Mouse (Mus musculus) neural tube, embryonic 15.5 days (tissue): ENCODE measurements at regions not wholly inside any gene's neighbourhood (a gene's known extent, or its start where the extent isn't known, plus 50 kb on each side); places are given as distances from the start of the nearest gene placed in this dataset.

ENCODE experiments used
- ATAC-seq: fragments of 200-750 bp; cut with Nextera tagmentation; 2 replicates; pipeline ENCODE4 v1.8.0; 2017; ENCODE audit warnings: mild to moderate bottlenecking, moderate TSS enrichment, moderate library complexity; ENCODE audit not compliant: low FRiP score
- H3K27ac ChIP-seq: fragments of 300-500 bp; sonication (generic); replicated peaks from 2 replicates; pipeline ENCODE4 v1.5.1; 2015; ENCODE audit warnings: mild to moderate bottlenecking, inconsistent platforms
- H3K27me3 ChIP-seq: fragments of 300-500 bp; sonication (generic); replicated peaks from 2 replicates; pipeline ENCODE4 v1.6.1; 2015; ENCODE audit warnings: inconsistent platforms
- H3K36me3 ChIP-seq: fragments of 300-500 bp; sonication (generic); 2 replicates; pipeline ENCODE4 v1.6.1; 2015; ENCODE audit warnings: inconsistent platforms
- H3K4me1 ChIP-seq: fragments of 300-500 bp; sonication (generic); 2 replicates; pipeline ENCODE4 v1.6.1; 2015; ENCODE audit warnings: inconsistent platforms
- H3K4me2 ChIP-seq: fragments of 300-500 bp; sonication (generic); 2 replicates; pipeline ENCODE4 v1.6.1; 2015; ENCODE audit warnings: inconsistent platforms, mild to moderate bottlenecking, moderate library complexity
- H3K4me3 ChIP-seq: fragments of 300-500 bp; sonication (generic); replicated peaks from 2 replicates; pipeline ENCODE4 v1.5.1; 2015; ENCODE audit warnings: mild to moderate bottlenecking, inconsistent platforms
- H3K9ac ChIP-seq: fragments of 300-500 bp; sonication (generic); replicated peaks from 2 replicates; pipeline ENCODE4 v1.6.1; 2015; ENCODE audit warnings: mild to moderate bottlenecking, inconsistent platforms
- H3K9me3 ChIP-seq: fragments of 300-500 bp; sonication (generic); replicated peaks from 2 replicates; pipeline ENCODE4 v1.6.1; 2016; ENCODE audit warnings: inconsistent platforms
- WGBS: fragments of 180-500 bp; shearing (Covaris S2); methylation state at CpG from one replicate; pipeline ENCODE4 v1.1.7; 2015; ENCODE audit warnings: mixed read lengths; 5-methylcytosine and 5-hydroxymethylcytosine counted together

DNA sequence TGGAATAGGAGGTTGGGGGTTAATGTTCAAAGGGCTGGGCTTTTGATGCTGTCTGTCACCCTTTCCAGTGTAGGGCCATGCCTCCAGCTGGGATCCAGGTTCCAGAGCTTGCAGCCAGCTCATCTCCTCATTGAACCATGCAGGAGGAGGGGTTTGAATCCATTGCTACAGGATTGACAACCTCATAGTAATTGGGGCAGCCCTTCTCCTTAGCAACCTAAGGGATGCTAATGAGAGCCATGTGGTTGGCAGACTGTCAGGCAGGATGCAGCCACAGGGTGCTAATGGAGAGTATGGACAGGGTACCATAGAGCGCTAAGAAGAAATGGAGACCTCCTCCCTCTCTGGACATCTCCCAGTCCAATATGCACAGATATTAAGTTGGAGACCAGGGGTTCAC lies 396.9 kb upstream of the Cdh4 start:
- no peak overlapping the region for H3K9ac ChIP-seq
- no peak overlapping the region for H3K27ac ChIP-seq
- peaks cover 7% of the 10 kb centered on the region; the same call in 1 of the 2 replicates for H3K4me1 ChIP-seq
- H3K9me3 ChIP-seq = no peaks in the 10 kb centered on the region
- no peaks in the 10 kb centered on the region for H3K27me3 ChIP-seq
- H3K4me2 ChIP-seq = no peak overlapping the region
- no peak for ATAC-seq
- H3K36me3 ChIP-seq = no peaks in the 10 kb centered on the region
- H3K4me3 ChIP-seq = no peak overlapping the region
- WGBS = 53% methylated on average over 1 of the region's 1 CpGs

DNA sequence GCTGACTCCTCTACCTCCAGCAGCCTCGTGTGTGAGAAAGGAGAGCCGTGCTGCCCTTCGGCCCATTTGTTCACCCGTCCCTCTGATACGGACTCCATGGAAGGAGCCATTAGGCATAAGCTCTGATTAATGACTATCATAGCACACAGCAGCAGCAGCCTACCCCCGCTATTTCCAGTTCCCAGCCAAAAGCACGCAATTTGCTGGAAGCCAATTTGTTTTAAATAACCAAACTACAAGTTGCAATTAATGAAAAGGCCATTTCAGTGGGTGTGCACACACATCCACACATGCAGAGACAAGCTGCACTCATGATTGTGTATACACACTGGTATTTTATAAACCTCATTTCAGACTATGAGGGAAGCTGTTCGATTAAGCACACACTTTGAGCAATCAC lies 387.8 kb upstream of the Cdh4 start:
- no peak overlapping the region for H3K4me3 ChIP-seq
- WGBS = 28% methylated on average over 8 of the region's 8 CpGs
- no peaks in the 10 kb centered on the region for H3K27me3 ChIP-seq
- no peak overlapping the region; the same call in 1 of the 2 replicates for H3K4me2 ChIP-seq
- H3K4me1 ChIP-seq = peaks cover 5% of the 10 kb centered on the region; the same call in 1 of the 2 replicates
- 0 out of 2 replicates have a peak, but pooled peaks have one; percentile 31 for ATAC-seq
- 0 out of 2 replicates have a peak overlapping the region, but pooled peaks have one; percentile 5 for H3K27ac ChIP-seq
- H3K9ac ChIP-seq = no peak overlapping the region
- H3K9me3 ChIP-seq = no peaks in the 10 kb centered on the region
- H3K36me3 ChIP-seq = no peaks in the 10 kb centered on the region

- H3K36me3 ChIP-seq = no peaks in the 10 kb centered on the region
- H3K4me3 ChIP-seq = no peak overlapping the region
- 9% methylated on average over 8 of the region's 8 CpGs for WGBS
- ATAC-seq = no peak
- peaks cover 14% of the 10 kb centered on the region for H3K4me1 ChIP-seq
- no peaks in the 10 kb centered on the region; the same call in 1 of the 2 replicates for H3K27me3 ChIP-seq
- no peak overlapping the region for H3K27ac ChIP-seq
- no peak overlapping the region for H3K9ac ChIP-seq
- no peak overlapping the region for H3K4me2 ChIP-seq
- H3K9me3 ChIP-seq = no peaks in the 10 kb centered on the region
These were observed 377.6 kb upstream of the Cdh4 start for GRCm38 (mm10) chr2:179064616-179065015.

- no peak for ATAC-seq
- Histone ChIP-seq H3K9me3 (no peaks in the 10 kb centered on the region), H3K4me1 (peaks cover 10% of the 10 kb centered on the region), H3K36me3 (no peaks in the 10 kb centered on the region), H3K4me2 (no peak overlapping the region), H3K27ac (no peak overlapping the region), H3K27me3 (no peaks in the 10 kb centered on the region; the same call in 1 of the 2 replicates), H3K9ac (no peak overlapping the region), H3K4me3 (no peak overlapping the region)
- 76% methylated on average over 6 of the region's 6 CpGs for WGBS
These were observed 372.7 kb upstream of the Cdh4 start for GRCm38 (mm10) chr2:179069520-179069919.

DNA sequence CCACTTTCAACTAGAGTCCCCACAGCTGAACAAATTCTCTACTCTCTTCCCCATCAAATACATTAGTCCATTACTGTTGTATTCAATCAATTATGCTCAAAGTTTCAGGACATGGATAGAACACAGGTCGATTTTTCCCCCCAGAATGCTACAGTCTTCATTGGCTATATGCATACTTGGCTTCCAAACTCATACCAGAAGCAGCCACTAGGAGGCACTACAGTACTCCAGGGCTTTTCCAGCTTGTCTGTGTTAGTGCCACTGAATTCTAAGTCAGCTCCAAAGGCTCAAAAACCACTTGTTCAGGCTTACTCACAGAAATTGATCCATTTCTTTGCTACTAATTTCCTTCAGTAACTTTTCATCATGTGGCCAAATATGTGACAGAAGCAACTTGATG lies 371.9 kb upstream of the Cdh4 start:
- Histone ChIP-seq H3K9ac (no peak overlapping the region), H3K27ac (no peak overlapping the region), H3K9me3 (no peaks in the 10 kb centered on the region), H3K4me3 (no peak overlapping the region), H3K4me2 (no peak overlapping the region), H3K27me3 (no peaks in the 10 kb centered on the region; the same call in 1 of the 2 replicates), H3K4me1 (peaks cover 1% of the 10 kb centered on the region; the same call in 1 of the 2 replicates), H3K36me3 (no peaks in the 10 kb centered on the region)
- no peak for ATAC-seq
- 46% methylated on average over 1 of the region's 1 CpGs for WGBS

DNA sequence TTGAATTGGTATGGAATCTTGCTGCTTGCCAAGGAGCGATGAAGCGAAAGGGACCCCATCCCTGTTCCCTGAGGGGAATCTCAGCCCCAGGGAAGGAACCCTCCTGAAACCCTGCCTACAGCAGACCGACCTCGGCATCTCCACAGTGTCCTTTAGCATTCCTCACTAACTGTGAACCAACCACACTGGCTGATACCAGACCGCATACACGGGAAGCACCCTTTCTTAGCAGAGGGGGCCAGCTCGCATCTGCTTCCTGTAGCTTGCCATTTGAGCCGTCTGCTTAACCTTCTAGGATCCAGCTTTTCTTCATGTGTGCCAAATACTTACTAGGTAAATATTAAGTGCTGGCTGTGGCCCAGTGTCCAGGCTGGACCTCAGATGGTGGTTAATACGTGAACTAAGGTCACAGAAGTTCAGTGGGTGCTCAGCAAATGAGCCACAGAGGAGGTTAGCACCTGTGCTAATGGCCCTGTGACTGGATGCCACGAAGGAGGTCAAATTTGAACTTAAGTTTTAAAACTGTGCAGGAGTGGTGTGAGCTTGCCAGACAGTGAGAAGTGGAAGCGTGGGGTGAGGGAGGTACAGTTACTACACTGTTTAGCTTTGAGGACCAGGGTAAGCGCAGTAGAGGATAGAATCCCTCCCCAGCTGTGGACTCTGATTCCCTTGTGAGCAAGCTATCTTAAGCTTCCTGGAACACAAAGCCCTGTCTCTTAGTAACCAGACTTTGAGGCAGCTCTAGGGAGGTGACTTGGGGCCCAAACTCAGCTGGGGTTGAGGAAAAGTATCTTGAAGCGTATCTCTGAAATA lies 361.6 kb upstream of the Cdh4 start:
- H3K27me3 ChIP-seq = no peaks in the 10 kb centered on the region
- H3K9me3 ChIP-seq = no peaks in the 10 kb centered on the region
- WGBS = 79% methylated on average over 13 of the region's 13 CpGs
- H3K4me3 ChIP-seq = no peak overlapping the region
- no peaks in the 10 kb centered on the region for H3K36me3 ChIP-seq
- H3K4me2 ChIP-seq = no peak overlapping the region
- H3K27ac ChIP-seq = no peak overlapping the region
- no peak for ATAC-seq
- no peaks in the 10 kb centered on the region for H3K4me1 ChIP-seq
- H3K9ac ChIP-seq = no peak overlapping the region

GRCm38 (mm10) chr2:179086915-179087314 lies 355.3 kb upstream of the Cdh4 start:
- ATAC-seq = no peak
- WGBS = 91% methylated on average over 9 of the region's 9 CpGs
- H3K4me1 ChIP-seq = no peaks in the 10 kb centered on the region
- no peaks in the 10 kb centered on the region for H3K27me3 ChIP-seq
- no peak overlapping the region for H3K4me2 ChIP-seq
- H3K36me3 ChIP-seq = no peaks in the 10 kb centered on the region
- H3K9ac ChIP-seq = no peak overlapping the region
- no peaks in the 10 kb centered on the region for H3K9me3 ChIP-seq
- no peak overlapping the region for H3K4me3 ChIP-seq
- no peak overlapping the region for H3K27ac ChIP-seq

GRCm38 (mm10) chr2:179091480-179091879 lies 350.8 kb upstream of the Cdh4 start:
- no peak overlapping the region for H3K4me2 ChIP-seq
- H3K27me3 ChIP-seq = no peaks in the 10 kb centered on the region
- H3K27ac ChIP-seq = no peak overlapping the region
- no peaks in the 10 kb centered on the region for H3K36me3 ChIP-seq
- no peaks in the 10 kb centered on the region for H3K9me3 ChIP-seq
- 58% methylated on average over 3 of the region's 3 CpGs for WGBS
- H3K9ac ChIP-seq = no peak overlapping the region
- peaks cover 8% of the 10 kb centered on the region for H3K4me1 ChIP-seq
- no peak for ATAC-seq
- H3K4me3 ChIP-seq = no peak overlapping the region

DNA sequence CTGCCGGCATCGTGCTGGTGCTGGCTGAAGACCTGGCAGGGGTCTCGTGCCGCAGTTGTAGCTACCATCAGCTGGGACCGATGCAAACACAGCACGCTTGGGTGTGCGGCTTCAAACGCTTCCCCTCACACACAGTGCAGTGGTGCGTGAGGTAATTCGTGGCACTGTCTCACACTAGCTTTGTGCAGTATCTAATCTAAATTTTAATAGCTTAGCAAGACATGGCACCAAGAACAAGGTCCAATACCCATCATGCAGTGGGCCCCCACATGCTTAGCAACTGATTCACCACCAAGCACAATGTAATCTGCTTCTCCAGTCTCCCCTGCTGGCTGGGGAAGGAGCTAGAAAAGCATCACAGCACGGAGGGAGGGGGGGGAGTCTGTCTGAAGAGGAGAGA lies 348.2 kb upstream of the Cdh4 start:
- peak overlapping the region; percentile 34 for H3K4me2 ChIP-seq
- peak; percentile 68; the same call in 1 of the 2 replicates for ATAC-seq
- no peak overlapping the region for H3K9ac ChIP-seq
- no peak overlapping the region for H3K4me3 ChIP-seq
- H3K9me3 ChIP-seq = no peaks in the 10 kb centered on the region
- no peaks in the 10 kb centered on the region for H3K36me3 ChIP-seq
- peaks cover 8% of the 10 kb centered on the region for H3K4me1 ChIP-seq
- 29% methylated on average over 11 of the region's 11 CpGs for WGBS
- H3K27ac ChIP-seq = no peak overlapping the region
- H3K27me3 ChIP-seq = no peaks in the 10 kb centered on the region

- no peaks in the 10 kb centered on the region for H3K36me3 ChIP-seq
- 89% methylated on average over 3 of the region's 3 CpGs for WGBS
These were observed 346.2 kb upstream of the Cdh4 start for GRCm38 (mm10) chr2:179095981-179096380.

GRCm38 (mm10) chr2:179096861-179097260 lies 345.4 kb upstream of the Cdh4 start:
- H3K9ac ChIP-seq = no peak overlapping the region
- no peak overlapping the region for H3K4me2 ChIP-seq
- H3K9me3 ChIP-seq = no peaks in the 10 kb centered on the region
- WGBS = 31% methylated on average over 4 of the region's 4 CpGs
- no peak overlapping the region for H3K27ac ChIP-seq
- H3K36me3 ChIP-seq = no peaks in the 10 kb centered on the region
- no peak for ATAC-seq
- H3K27me3 ChIP-seq = no peaks in the 10 kb centered on the region
- H3K4me1 ChIP-seq = peaks cover 8% of the 10 kb centered on the region
- no peak overlapping the region for H3K4me3 ChIP-seq

More at GRCm38 (mm10) chr2:179095981-179096380, 346.2 kb upstream of the Cdh4 start:
- H3K27ac ChIP-seq = no peak overlapping the region
- H3K4me3 ChIP-seq = no peak overlapping the region
- no peak overlapping the region for H3K9ac ChIP-seq
- H3K4me1 ChIP-seq = peaks cover 8% of the 10 kb centered on the region
- H3K27me3 ChIP-seq = no peaks in the 10 kb centered on the region
- ATAC-seq = no peak
- no peak overlapping the region for H3K4me2 ChIP-seq
- H3K9me3 ChIP-seq = no peaks in the 10 kb centered on the region

DNA sequence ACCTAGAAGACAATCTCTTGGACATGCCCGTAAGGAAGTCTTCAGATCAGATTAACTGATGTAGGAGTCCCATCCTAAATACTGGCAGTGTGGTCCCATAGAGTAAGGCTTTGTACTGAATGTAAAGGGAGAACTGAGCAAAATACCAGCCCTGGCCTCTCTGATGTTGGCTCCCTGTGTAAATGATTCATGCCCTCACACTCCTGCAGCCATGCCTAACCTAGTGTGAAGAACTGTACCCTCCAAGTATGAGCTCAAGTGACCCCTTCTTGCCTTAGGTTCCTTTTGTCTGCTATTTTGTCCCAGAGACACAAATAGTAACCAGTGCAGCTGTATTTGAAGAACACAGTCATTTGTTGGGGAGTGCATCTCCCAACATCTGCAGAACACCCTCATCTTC lies 342.4 kb upstream of the Cdh4 start:
- no peaks in the 10 kb centered on the region for H3K36me3 ChIP-seq
- no peak for ATAC-seq
- WGBS = 89% methylated on average over 1 of the region's 1 CpGs
- no peaks in the 10 kb centered on the region for H3K9me3 ChIP-seq
- H3K4me1 ChIP-seq = no peaks in the 10 kb centered on the region
- H3K9ac ChIP-seq = no peak overlapping the region
- no peak overlapping the region for H3K4me3 ChIP-seq
- no peak overlapping the region for H3K27ac ChIP-seq
- no peaks in the 10 kb centered on the region for H3K27me3 ChIP-seq
- no peak overlapping the region for H3K4me2 ChIP-seq
